Mouse (Mus musculus) CH12.LX (cell line): ENCODE results near the gene Npffr2.

Source experiments
- BHLHE40 ChIP-seq: IDR thresholded peaks from 2 replicates; pipeline ENCODE4 v1.6.1; 2011; ENCODE audit warnings: mild to moderate bottlenecking, low read depth, low read length, improper control_type of control experiment
- CHD2 ChIP-seq: IDR thresholded peaks from 2 replicates; pipeline ENCODE4 v1.6.1; 2011; ENCODE audit warnings: low read length, improper control_type of control experiment
- CTCF ChIP-seq, 2 experiments: IDR thresholded peaks in 1 of 2; conservative IDR thresholded peaks in 1 of 2; 2 replicates each; pipeline ENCODE4 v1.5.1; 2011 to 2012; ENCODE audit warnings: low read depth in 2 of 2, low read length in 2 of 2, improper control_type of control experiment in 1 of 2, inconsistent platforms in 1 of 2, mild to moderate bottlenecking in 1 of 2, moderate library complexity in 1 of 2
- E2F4 ChIP-seq: IDR thresholded peaks from 2 replicates; pipeline ENCODE4 v1.6.1; 2011; ENCODE audit warnings: low read depth, low read length, improper control_type of control experiment; ENCODE audit not compliant: insufficient replicate concordance
- EP300 ChIP-seq: IDR thresholded peaks from 2 replicates; pipeline ENCODE4 v1.6.1; 2011; ENCODE audit warnings: low read length, improper control_type of control experiment
- HCFC1 ChIP-seq: IDR thresholded peaks from 2 replicates; pipeline ENCODE4 v1.6.1; 2012; ENCODE audit warnings: low read depth, mild to moderate bottlenecking, inconsistent platforms, low read length, improper control_type of control experiment
- MXI1 ChIP-seq: IDR thresholded peaks from 2 replicates; pipeline ENCODE4 v1.6.1; 2011; ENCODE audit warnings: mild to moderate bottlenecking, low read depth, low read length, improper control_type of control experiment
- NELFE ChIP-seq: IDR thresholded peaks from 2 replicates; pipeline ENCODE4 v1.6.1; 2011; ENCODE audit warnings: low read depth, low read length, improper control_type of control experiment
- RAD21 ChIP-seq: IDR thresholded peaks from 2 replicates; pipeline ENCODE4 v1.6.1; 2011; ENCODE audit warnings: low read depth, mild to moderate bottlenecking, low read length, improper control_type of control experiment, moderate library complexity
- ZC3H11A ChIP-seq: IDR thresholded peaks from 2 replicates; pipeline ENCODE4 v1.6.1; 2012; ENCODE audit warnings: low read depth, mild to moderate bottlenecking, inconsistent platforms, low read length, improper control_type of control experiment
- ZMIZ1 ChIP-seq: IDR thresholded peaks from 2 replicates; pipeline ENCODE4 v1.6.1; 2012; ENCODE audit warnings: low read depth, mild to moderate bottlenecking, inconsistent platforms, low read length, improper control_type of control experiment

GRCm38 (mm10) chr5:89542472-89542871 is 15.2 kb downstream of the Npffr2 start:
- TF ChIP-seq CTCF (conservative IDR thresholded peaks at IDR 0.05 in 1 of 2, IDR thresholded peaks at IDR 0.05 in 1 of 2; ENCODE audit: low read depth in 2 of 2, low read length in 2 of 2) (no peak), ZC3H11A (no peak), E2F4 (no peak), EP300 (no peak), MXI1 (no peak), NELFE (no peak), ZMIZ1 (no peak), HCFC1 (no peak), CHD2 (no peak), RAD21 (no peak), BHLHE40 (no peak)
